Mouse (Mus musculus) CH12.LX (cell line): Measurements from ENCODE around the gene Ddt. TPM values are rescaled to one million over a fixed set of nuclear protein-coding genes. Genes with fewer than 3 reads are reported as not detected.
A peak's percentile ranks its signal among the peaks of the same experiment; 100 is the strongest.

Source experiments
- DNase-seq: peaks from one replicate; pipeline ENCODE4 v3.0.0-alpha.2; 2013; ENCODE audit errors: extremely low read depth
- H3K27ac ChIP-seq: 2 replicates; pipeline ENCODE4 v1.5.1; 2012; ENCODE audit warnings: low read depth, mild to moderate bottlenecking, control low read depth, moderate library complexity; ENCODE audit not compliant: insufficient read depth
- H3K27me3 ChIP-seq: replicated peaks from 2 replicates; pipeline ENCODE3; 2012; ENCODE audit warnings: inconsistent platforms
- H3K36me3 ChIP-seq, 2 experiments: replicated peaks in 1 of 2; 2 replicates each; pipeline versions ENCODE3 to v1.6.1; 2012; ENCODE audit warnings: inconsistent platforms in 1 of 2, low read length in 1 of 2, mild to moderate bottlenecking in 1 of 2, mixed read lengths in 1 of 2, moderate library complexity in 1 of 2; ENCODE audit not compliant: control insufficient read depth in 1 of 2, insufficient read depth in 1 of 2
- H3K4me1 ChIP-seq, 2 experiments: 2 replicates each; pipeline ENCODE4 v1.6.1; 2012; ENCODE audit warnings: inconsistent platforms in 1 of 2, moderate library complexity in 1 of 2; ENCODE audit not compliant: insufficient read depth in 2 of 2, control insufficient read depth in 1 of 2
- H3K4me2 ChIP-seq: 2 replicates; pipeline ENCODE4 v1.6.1; 2012; ENCODE audit warnings: low read depth, mild to moderate bottlenecking, control low read depth; ENCODE audit not compliant: poor library complexity, insufficient read depth, severe bottlenecking
- H3K4me3 ChIP-seq, 3 experiments: fragments of 150-350 bp in 1 of 3; sonication (generic) in 1 of 3; replicated peaks in 1 of 3; 2 replicates each; pipeline versions ENCODE3 to v1.5.1; 2011 to 2012; ENCODE audit warnings: low read depth in 2 of 3, low read length in 2 of 3, mild to moderate bottlenecking in 2 of 3, moderate library complexity in 2 of 3, control low read depth in 1 of 3, improper control_type of control experiment in 1 of 3, inconsistent platforms in 1 of 3, mixed read lengths in 1 of 3; ENCODE audit not compliant: poor library complexity in 1 of 3
- H3K79me2 ChIP-seq: replicated peaks from 2 replicates; pipeline ENCODE4 v1.6.1; 2012; ENCODE audit warnings: mild to moderate bottlenecking, moderate library complexity; ENCODE audit not compliant: control insufficient read depth, poor library complexity, insufficient read depth, severe bottlenecking; ENCODE audit errors: extremely low read depth
- H3K9ac ChIP-seq: 2 replicates; pipeline ENCODE4 v1.6.1; 2012; ENCODE audit warnings: low read depth, mild to moderate bottlenecking, control low read depth, moderate library complexity; ENCODE audit not compliant: insufficient read depth
- H3K9me3 ChIP-seq: replicated peaks from 2 replicates; pipeline ENCODE3; 2012; ENCODE audit warnings: low read length, inconsistent platforms, mixed read lengths
- BHLHE40 ChIP-seq: IDR thresholded peaks from 2 replicates; pipeline ENCODE4 v1.6.1; 2011; ENCODE audit warnings: mild to moderate bottlenecking, low read depth, low read length, improper control_type of control experiment
- CHD1 ChIP-seq: IDR thresholded peaks from 2 replicates; pipeline ENCODE4 v1.6.1; 2012; ENCODE audit warnings: low read depth, low read length, improper control_type of control experiment, inconsistent platforms
- CTCF ChIP-seq, 2 experiments: IDR thresholded peaks in 1 of 2; conservative IDR thresholded peaks in 1 of 2; 2 replicates each; pipeline ENCODE4 v1.5.1; 2011 to 2012; ENCODE audit warnings: low read depth in 2 of 2, low read length in 2 of 2, improper control_type of control experiment in 1 of 2, inconsistent platforms in 1 of 2, mild to moderate bottlenecking in 1 of 2, moderate library complexity in 1 of 2
- ELF1 ChIP-seq: IDR thresholded peaks from 2 replicates; pipeline ENCODE4 v1.6.1; 2014; ENCODE audit warnings: low read depth, mild to moderate bottlenecking, inconsistent platforms, low read length, improper control_type of control experiment
- ETS1 ChIP-seq: conservative IDR thresholded peaks from 2 replicates; pipeline ENCODE4 v1.6.1; 2012; ENCODE audit warnings: low read depth, mild to moderate bottlenecking, inconsistent platforms, low read length, improper control_type of control experiment, moderate library complexity
- GABPA ChIP-seq: IDR thresholded peaks from 2 replicates; pipeline ENCODE4 v1.6.1; 2012; ENCODE audit warnings: low read depth, low read length, improper control_type of control experiment, inconsistent platforms; ENCODE audit not compliant: insufficient replicate concordance
- IRF4 ChIP-seq: IDR thresholded peaks from 2 replicates; pipeline ENCODE4 v1.6.1; 2014; ENCODE audit warnings: low read depth, mild to moderate bottlenecking, inconsistent platforms, low read length, improper control_type of control experiment
- JUN ChIP-seq: IDR thresholded peaks from 2 replicates; pipeline ENCODE4 v1.6.1; 2011; ENCODE audit warnings: low read depth, mild to moderate bottlenecking, low read length, improper control_type of control experiment, moderate library complexity; ENCODE audit not compliant: insufficient read depth
- JUND ChIP-seq: conservative IDR thresholded peaks from 2 replicates; pipeline ENCODE4 v1.6.1; 2011; ENCODE audit warnings: low read depth, low read length, improper control_type of control experiment
- KAT2A ChIP-seq: IDR thresholded peaks from 2 replicates; pipeline ENCODE4 v1.6.1; 2012; ENCODE audit warnings: low read length, improper control_type of control experiment, inconsistent platforms; ENCODE audit not compliant: insufficient replicate concordance
- MAZ ChIP-seq: IDR thresholded peaks from 2 replicates; pipeline ENCODE4 v1.6.1; 2012; ENCODE audit warnings: low read depth, mild to moderate bottlenecking, inconsistent platforms, low read length, improper control_type of control experiment, moderate library complexity
- MEF2A ChIP-seq: IDR thresholded peaks from 2 replicates; pipeline ENCODE4 v1.6.1; 2014; ENCODE audit warnings: low read depth, mild to moderate bottlenecking, inconsistent platforms, low read length, improper control_type of control experiment, borderline replicate concordance
- MYC ChIP-seq: IDR thresholded peaks from 2 replicates; pipeline ENCODE4 v1.6.1; 2011; ENCODE audit warnings: low read depth, mild to moderate bottlenecking, improper control_type of control experiment, low read length
- NELFE ChIP-seq: IDR thresholded peaks from 2 replicates; pipeline ENCODE4 v1.6.1; 2011; ENCODE audit warnings: low read depth, low read length, improper control_type of control experiment
- POLR2AphosphoS2 ChIP-seq: IDR thresholded peaks from 2 replicates; pipeline ENCODE4 v1.6.1; 2011; ENCODE audit warnings: low read depth, low read length, improper control_type of control experiment
- RAD21 ChIP-seq: IDR thresholded peaks from 2 replicates; pipeline ENCODE4 v1.6.1; 2011; ENCODE audit warnings: low read depth, mild to moderate bottlenecking, low read length, improper control_type of control experiment, moderate library complexity
- SIN3A ChIP-seq: IDR thresholded peaks from 2 replicates; pipeline ENCODE4 v1.6.1; 2012; ENCODE audit warnings: low read length, improper control_type of control experiment, inconsistent platforms
- SMC3 ChIP-seq: IDR thresholded peaks from 2 replicates; pipeline ENCODE4 v1.6.1; 2011; ENCODE audit warnings: low read depth, low read length, improper control_type of control experiment
- TBP ChIP-seq: conservative IDR thresholded peaks from 2 replicates; pipeline ENCODE4 v1.6.1; 2011; ENCODE audit warnings: low read depth, low read length, improper control_type of control experiment
- TCF12 ChIP-seq: IDR thresholded peaks from 2 replicates; pipeline ENCODE4 v1.6.1; 2014; ENCODE audit warnings: low read depth, mild to moderate bottlenecking, inconsistent platforms, low read length, improper control_type of control experiment
- UBTF ChIP-seq: IDR thresholded peaks from 2 replicates; pipeline ENCODE4 v1.6.1; 2012; ENCODE audit warnings: low read depth, mild to moderate bottlenecking, inconsistent platforms, low read length, improper control_type of control experiment, moderate library complexity
- USF1 ChIP-seq: IDR thresholded peaks from 2 replicates; pipeline ENCODE4 v1.6.1; 2014; ENCODE audit warnings: low read depth, mild to moderate bottlenecking, inconsistent platforms, low read length, improper control_type of control experiment
- USF2 ChIP-seq: conservative IDR thresholded peaks from 2 replicates; pipeline ENCODE4 v1.6.1; 2011; ENCODE audit warnings: low read depth, low read length, improper control_type of control experiment
- ZC3H11A ChIP-seq: IDR thresholded peaks from 2 replicates; pipeline ENCODE4 v1.6.1; 2012; ENCODE audit warnings: low read depth, mild to moderate bottlenecking, inconsistent platforms, low read length, improper control_type of control experiment
- ZMIZ1 ChIP-seq: IDR thresholded peaks from 2 replicates; pipeline ENCODE4 v1.6.1; 2012; ENCODE audit warnings: low read depth, mild to moderate bottlenecking, inconsistent platforms, low read length, improper control_type of control experiment
- ZNF384 ChIP-seq: IDR thresholded peaks from 2 replicates; pipeline ENCODE4 v1.6.1; 2012; ENCODE audit warnings: low read depth, low read length, improper control_type of control experiment, inconsistent platforms
- dilution Hi-C: fragments of 300-500 bp; cut with MboI; formaldehyde crosslinking; loops from 2 replicates; pipeline ENCODE4 v1.14.3; 2020; ENCODE audit warnings: low sequenced_read_pairs; ENCODE audit not compliant: extremely low pct_unique_long_range_greater_than_20kb, extremely low pct_ligation_motif_present
- in situ Hi-C: fragments of 300-500 bp; cut with MboI; formaldehyde crosslinking; loops from 3 replicates; pipeline ENCODE4 v1.14.3; 2019; ENCODE audit warnings: low sequenced_read_pairs, low pct_ligation_motif_present, low pct_unique_long_range_greater_than_20kb, mixed read lengths
- polyA plus RNA-seq: library from polyadenylated mRNA; unstranded; fragments of >175 nt; gene quantifications from 2 replicates; pipeline ENCODE4 v1.2.1, GENCODE M21; 2012; ENCODE audit warnings: low read depth; ENCODE audit not compliant: insufficient read length
- total RNA-seq, 2 experiments: library from RNA; depleted of rRNA; stranded (reverse); fragments of 300-350 nt in 1 of 2; fragments of >200 nt in 1 of 2; gene quantifications; 2 replicates each; pipeline ENCODE4 v1.2.3; 2012 to 2014

The Ddt gene
- total and polyA plus RNA-seq, 3 experiments: 229 to 869 (median 599) TPM

DNA sequence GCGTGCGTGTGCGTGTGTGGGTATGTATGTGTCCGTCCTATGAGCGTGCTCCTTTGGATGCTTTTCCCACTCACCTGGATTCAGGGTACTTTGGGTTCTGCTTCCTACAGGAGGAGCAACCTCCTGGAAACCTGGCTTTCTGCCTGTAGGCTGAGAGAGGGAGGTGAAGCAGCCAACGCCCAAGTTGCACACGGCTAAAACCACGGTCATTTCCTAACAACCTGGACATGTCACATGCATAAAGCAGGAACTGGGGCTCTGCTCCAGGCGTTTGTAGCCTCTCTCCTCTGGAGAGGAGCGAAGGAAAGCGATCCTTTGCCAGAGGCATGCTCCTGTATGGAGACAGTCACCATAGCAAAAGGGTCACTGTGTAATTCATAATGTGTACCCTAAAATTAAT is 16.5 kb downstream of the Ddt start:
- DNase-seq: no peak
- H3K27ac ChIP-seq: no peak overlapping the region
- H3K79me2 ChIP-seq: peaks cover 32% of the 10 kb centered on the region
- H3K4me2 ChIP-seq: no peak overlapping the region
- H3K36me3 ChIP-seq: peaks cover 59 to 93% of the 10 kb centered on the region in 2 experiments
- TF ChIP-seq USF2: no peak
- TF ChIP-seq ELF1: no peak
- no peak for TF ChIP-seq ETS1
- TF ChIP-seq MYC: no peak
- no peak for TF ChIP-seq MAZ
- no peak for TF ChIP-seq POLR2AphosphoS2
- TF ChIP-seq KAT2A: no peak
- no peak for TF ChIP-seq UBTF
- no peak for TF ChIP-seq JUN
- no peak for TF ChIP-seq GABPA
- TF ChIP-seq USF1: no peak
- TF ChIP-seq MEF2A: no peak
- TF ChIP-seq RAD21: no peak
- no peak for TF ChIP-seq JUND
- no peak for TF ChIP-seq TBP
- no peak overlapping the region for H3K4me3 ChIP-seq
- dilution Hi-C loops: no loop called here
- H3K27me3 ChIP-seq: no peaks in the 10 kb centered on the region
- in situ Hi-C loops: no loop called here
- no peak overlapping the region for H3K9ac ChIP-seq
- peaks cover 8% of the 10 kb centered on the region for H3K9me3 ChIP-seq
- H3K4me1 ChIP-seq: peaks cover 0 to 2% of the 10 kb centered on the region in 2 experiments; a peak in 1 of 4 replicates

GRCm38 (mm10) chr10:75744017-75744416 is 29.2 kb downstream of the Ddt start:
- Histone ChIP-seq H3K4me2 (no peak overlapping the region), H3K79me2 (no peaks in the 10 kb centered on the region), H3K36me3 (peaks cover 71 to 95% of the 10 kb centered on the region in 2 experiments), H3K4me3 (no peak overlapping the region), H3K9ac (no peak overlapping the region), H3K9me3 (no peaks in the 10 kb centered on the region), H3K27ac (no peak overlapping the region), H3K4me1 (no peaks in the 10 kb centered on the region), H3K27me3 (no peaks in the 10 kb centered on the region)
- in situ Hi-C loops (loop anchor here (10.0 kb wide), 1 partner anchor 111 kb away; no protein-coding TSS in a partner anchor), dilution Hi-C loops (no loop called here)
- TF ChIP-seq USF1 (no peak), ELF1 (peak; percentile 30), TCF12 (peak; percentile 31; the same call in 1 of the 2 replicates), MAZ (no peak), CHD1 (no peak), KAT2A (0 out of 2 replicates have a peak, but pooled peaks have one; percentile 19), SMC3 (peak; percentile 94), ZMIZ1 (no peak), NELFE (peak; percentile 54; the same call in 1 of the 2 replicates), ZC3H11A (peak; percentile 73), IRF4 (peak; percentile 50), CTCF (conservative IDR thresholded peaks at IDR 0.05 in 1 of 2, IDR thresholded peaks at IDR 0.05 in 1 of 2; ENCODE audit: low read depth in 2 of 2, low read length in 2 of 2) (peak; percentile 87 to 96), RAD21 (peak; percentile 90), BHLHE40 (0 out of 2 replicates have a peak, but pooled peaks have one; percentile 19), SIN3A (peak; percentile 71), ZNF384 (peak; percentile 70)
- DNase-seq: peak; percentile 74
